Mouse (Mus musculus): ENCODE measurements around the gene Bpifb2.

Gene Bpifb2

GRCm38 (mm10) chr2:153931125-153931524 is 56.3 kb downstream of the Bpifb2 start:
- no peak for DNase-seq (ENCODE audit: low read depth, low spot score)

- no peak for DNase-seq (ENCODE audit: low read depth, low spot score)
Measured at GRCm38 (mm10) chr2:153933311-153933710, 58.5 kb downstream of the Bpifb2 start.

- no peak for DNase-seq (ENCODE audit: low read depth, low spot score)
Measured at GRCm38 (mm10) chr2:153935348-153935747, 60.5 kb downstream of the Bpifb2 start.

- no peak for DNase-seq (ENCODE audit: low read depth, low spot score)
Measured at GRCm38 (mm10) chr2:153937843-153938242, 63.0 kb downstream of the Bpifb2 start, which contains the start of gene Bpifb4. Bpifb4 (plus strand) TSS chr2:153938212.

GRCm38 (mm10) chr2:153943537-153943936 is 68.7 kb downstream of the Bpifb2 start:
- peak; percentile 16 for DNase-seq (ENCODE audit: low read depth, low spot score)

GRCm38 (mm10) chr2:153944567-153944966 is 69.7 kb downstream of the Bpifb2 start:
- DNase-seq (ENCODE audit: low read depth, low spot score): no peak
